Mouse (Mus musculus) retina, postnatal 7 days (tissue): Measurements from ENCODE around the gene Psg21.
"Not testable (repeated sequence)": the region's sequence is repeated elsewhere in the genome, so short reads cannot be mapped to it uniquely, and the experiment has no call there.

Experiments used
- DNase-seq: peaks from one replicate; pipeline ENCODE4 v3.0.0-alpha.2; 2012; ENCODE audit warnings: low read depth, low spot score

The Psg21 gene

GRCm38 (mm10) chr7:18656625-18657024 is at the start of gene Psg21:
Psg21 (minus strand) TSS chr7:18656725.
- DNase-seq, result not testable (repeated sequence)

GRCm38 (mm10) chr7:18686085-18686484 is 29.6 kb upstream of the Psg21 start, which contains the start of gene Psg20:
Psg20 (minus strand) TSS chr7:18686185.
- no peak for DNase-seq

GRCm38 (mm10) chr7:18685586-18685985 is 29.1 kb upstream of the Psg21 start:
- DNase-seq, result no peak

GRCm38 (mm10) chr7:18679772-18680171 is 23.2 kb upstream of the Psg21 start:
- peak; percentile 27 for DNase-seq

- DNase-seq, result not testable (repeated sequence)
Measured at GRCm38 (mm10) chr7:18626921-18627320, 29.6 kb downstream of the Psg21 start.

- DNase-seq, result not testable (repeated sequence)
Measured at GRCm38 (mm10) chr7:18616401-18616800, 40.1 kb downstream of the Psg21 start, which contains the start of gene Psg23. Psg23 (minus strand) TSS chr7:18616501.
